Mouse (Mus musculus) embryo, embryonic 11.5 days (tissue): ENCODE measurements around the gene Dhx9.
"Not testable (repeated sequence)": the region's sequence is repeated elsewhere in the genome, so short reads cannot be mapped to it uniquely, and the experiment has no call there.

Experiments
- DNase-seq: peaks from one replicate; pipeline ENCODE4 v3.0.0-alpha.2; 2012; ENCODE audit warnings: low read depth, low spot score

Dhx9 gene

DNA sequence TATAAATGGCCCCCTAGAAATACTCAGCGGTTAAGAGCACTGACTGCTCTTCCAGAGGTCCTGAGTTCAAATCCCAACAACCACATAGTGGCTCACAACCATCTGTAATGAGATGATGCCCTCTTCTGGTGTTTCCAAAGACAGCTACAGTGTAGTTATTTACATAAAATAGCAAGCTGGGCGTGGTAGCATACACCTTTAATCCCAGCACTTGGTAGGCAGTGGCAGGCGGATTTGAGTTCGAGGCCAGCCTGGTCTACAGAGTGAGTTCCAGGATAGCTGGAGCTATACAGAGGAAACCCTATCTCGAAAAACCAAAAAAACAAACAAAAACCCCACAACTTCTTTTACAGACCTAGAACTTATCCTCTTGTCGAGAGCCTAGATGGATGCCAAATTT, 1.3 kb downstream of the Dhx9 start:
- not testable (repeated sequence) for DNase-seq

DNA sequence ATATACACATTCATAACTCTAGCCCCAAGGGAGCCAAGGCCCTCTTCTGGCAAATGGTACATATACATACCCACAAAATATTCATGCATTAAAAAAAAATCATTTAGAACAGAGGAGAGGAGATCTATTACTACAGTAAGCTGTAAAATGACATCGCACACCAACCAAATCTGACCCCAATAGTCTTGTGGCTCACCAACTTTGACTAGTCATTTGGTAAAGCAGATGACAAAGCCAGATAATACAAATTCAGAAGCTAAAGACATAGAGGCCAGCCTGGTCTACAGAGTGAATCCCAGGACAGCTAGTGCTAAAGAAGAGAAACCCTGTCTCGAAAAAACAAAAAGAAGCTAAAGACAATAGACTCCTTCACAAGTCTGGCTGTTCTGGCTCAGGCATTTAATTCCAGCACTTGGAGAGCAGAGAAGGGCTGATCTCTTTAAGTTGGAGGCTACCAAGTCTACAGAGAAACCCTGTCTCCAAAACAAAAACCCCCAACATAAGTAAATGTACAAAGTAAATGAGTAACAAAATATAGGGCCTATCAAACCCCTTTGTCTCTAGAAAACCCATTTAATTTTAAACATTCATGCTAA, 2.2 kb downstream of the Dhx9 start:
- no peak for DNase-seq

DNA sequence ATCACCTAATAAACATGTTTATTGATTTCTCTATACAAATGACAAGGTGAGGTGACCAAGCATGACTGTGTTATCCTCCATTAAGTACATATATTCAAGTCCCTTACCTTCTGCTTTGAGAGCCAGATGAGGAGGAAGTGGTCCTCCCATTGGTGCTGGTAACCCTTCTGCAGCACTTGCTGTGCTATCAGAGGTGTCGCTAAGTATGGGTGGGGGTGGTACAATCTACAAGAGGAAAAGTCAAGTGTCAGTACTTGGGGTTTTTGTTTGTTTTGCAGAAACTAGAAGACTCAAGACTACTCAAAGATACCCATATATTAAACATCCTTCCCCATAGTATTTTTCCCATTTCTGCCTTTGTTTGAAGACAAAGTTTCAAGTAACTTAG, 6.4 kb downstream of the Dhx9 start:
- no peak for DNase-seq

DNA sequence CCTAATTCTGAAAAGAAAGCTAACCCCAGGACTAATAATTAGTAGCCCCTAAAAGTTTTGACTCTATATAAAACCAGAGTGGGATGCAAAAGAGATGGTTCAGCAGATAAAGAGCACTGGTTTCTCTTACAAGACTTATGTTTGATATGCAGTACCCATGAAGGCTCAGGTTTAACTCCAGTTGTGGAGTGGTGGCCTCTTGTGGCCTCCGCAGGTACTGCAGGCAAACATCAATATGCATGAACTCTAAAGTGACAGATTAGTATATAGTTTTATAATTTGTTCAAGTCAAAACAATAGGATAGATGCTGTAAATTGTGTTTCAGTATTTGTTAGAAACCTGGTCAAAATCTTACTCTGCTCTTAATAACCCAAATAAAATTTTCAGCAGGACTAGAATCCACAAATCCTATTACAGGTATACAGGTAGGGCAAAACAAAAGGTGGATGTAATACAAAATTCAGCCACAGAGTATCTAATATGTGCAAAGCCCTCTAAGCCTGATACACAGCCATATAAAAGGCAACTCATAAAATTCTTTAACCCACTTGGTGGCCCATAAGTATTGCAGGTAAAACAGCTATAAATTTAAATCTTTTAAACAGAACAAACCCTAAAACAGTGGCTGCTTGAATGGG, 7.0 kb downstream of the Dhx9 start:
- peak; percentile 39 for DNase-seq

DNA sequence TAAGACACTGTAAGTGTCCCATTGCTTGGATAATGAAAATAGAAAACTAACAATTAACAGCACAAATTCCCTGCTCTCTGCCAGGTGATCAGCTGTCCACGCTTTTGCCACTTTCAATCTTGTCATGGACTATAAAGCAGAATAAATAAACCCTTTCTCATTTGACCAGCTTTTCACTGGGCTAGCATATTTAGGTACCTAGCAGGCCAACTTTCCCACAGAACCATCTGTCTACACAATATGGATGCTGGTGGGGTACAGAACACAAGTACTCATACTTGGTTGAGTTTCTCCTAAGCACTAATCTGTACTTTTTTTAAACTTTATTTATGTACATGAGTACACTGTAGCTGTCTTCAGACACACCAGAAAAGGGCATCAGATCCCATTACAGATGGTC, 8.2 kb downstream of the Dhx9 start:
- no peak for DNase-seq

GRCm38 (mm10) chr1:153461796-153462195, 25.7 kb downstream of the Dhx9 start:
- no peak for DNase-seq

DNA sequence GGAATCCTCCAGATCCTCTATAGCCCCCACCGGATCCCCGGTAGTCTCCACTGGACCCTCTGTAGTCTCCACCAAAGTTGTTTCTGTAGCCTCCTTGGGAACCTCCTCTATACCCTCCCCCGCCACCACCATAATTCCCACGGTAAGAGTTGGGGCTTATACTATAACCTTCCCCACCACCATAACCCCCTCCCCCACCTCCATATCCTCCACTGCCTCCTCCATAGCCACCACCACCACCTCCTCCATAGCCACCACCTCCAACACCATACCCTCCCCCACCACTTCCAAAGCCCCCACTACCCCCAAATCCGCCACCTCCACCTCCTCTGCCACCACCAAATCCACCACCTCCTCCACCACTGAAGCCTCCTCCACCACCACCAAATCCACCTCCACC, 31.3 kb downstream of the Dhx9 start:
- DNase-seq, result no peak

DNA sequence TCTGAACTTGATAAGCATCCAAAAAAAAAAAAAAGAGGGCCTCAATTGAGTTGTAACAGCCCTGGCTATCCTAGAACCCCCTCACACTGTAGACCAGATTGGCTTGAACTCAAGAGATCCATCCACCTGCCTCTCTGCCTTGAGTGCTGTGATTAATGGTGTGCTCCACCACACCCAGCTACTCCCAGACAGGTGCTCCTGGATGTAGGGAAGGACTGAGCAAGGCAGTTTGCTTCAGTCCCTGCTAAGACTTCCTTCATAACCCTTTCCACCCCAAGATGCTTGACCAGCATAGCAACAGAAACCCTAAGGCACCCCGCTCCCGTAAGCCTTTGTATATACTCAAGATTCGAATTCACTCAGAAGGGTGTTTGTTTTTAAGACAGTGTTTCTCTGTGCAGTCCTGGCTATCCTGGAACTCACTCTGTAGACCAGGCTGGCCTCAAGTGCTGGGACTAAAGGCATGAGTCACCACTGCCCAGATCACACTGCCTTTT, 34.3 kb downstream of the Dhx9 start:
- no peak for DNase-seq

GRCm38 (mm10) chr1:153451237-153452154, 36.0 kb downstream of the Dhx9 start:
- peak; percentile 22 for DNase-seq

GRCm38 (mm10) chr1:153446120-153446831, 41.2 kb downstream of the Dhx9 start:
- no peak for DNase-seq

GRCm38 (mm10) chr1:153443632-153444031, 43.8 kb downstream of the Dhx9 start:
- no peak for DNase-seq

- no peak for DNase-seq
Measured at GRCm38 (mm10) chr1:153443019-153443418, 44.4 kb downstream of the Dhx9 start.

DNA sequence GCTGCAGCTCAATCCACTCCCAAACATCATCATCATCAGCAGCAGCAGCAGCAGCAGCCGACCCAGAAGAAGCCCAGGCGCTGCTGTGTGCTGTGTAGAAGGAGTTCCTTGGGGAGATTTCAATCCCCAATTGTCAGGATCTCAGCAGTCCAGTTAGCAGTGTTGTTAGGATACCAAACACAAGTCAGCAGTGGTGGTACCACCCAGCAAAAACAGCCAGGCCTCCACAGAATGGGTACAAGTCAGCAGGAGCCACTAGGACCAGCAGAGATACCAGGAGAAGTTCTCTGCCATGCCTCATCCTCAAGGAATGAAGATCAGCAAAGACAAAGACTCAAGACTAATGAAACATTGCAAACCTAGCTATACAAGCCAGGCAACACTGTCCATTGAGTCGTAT, 45.8 kb downstream of the Dhx9 start:
- no peak for DNase-seq

- DNase-seq, result no peak
Measured at GRCm38 (mm10) chr1:153440752-153441151, 46.7 kb downstream of the Dhx9 start.

DNA sequence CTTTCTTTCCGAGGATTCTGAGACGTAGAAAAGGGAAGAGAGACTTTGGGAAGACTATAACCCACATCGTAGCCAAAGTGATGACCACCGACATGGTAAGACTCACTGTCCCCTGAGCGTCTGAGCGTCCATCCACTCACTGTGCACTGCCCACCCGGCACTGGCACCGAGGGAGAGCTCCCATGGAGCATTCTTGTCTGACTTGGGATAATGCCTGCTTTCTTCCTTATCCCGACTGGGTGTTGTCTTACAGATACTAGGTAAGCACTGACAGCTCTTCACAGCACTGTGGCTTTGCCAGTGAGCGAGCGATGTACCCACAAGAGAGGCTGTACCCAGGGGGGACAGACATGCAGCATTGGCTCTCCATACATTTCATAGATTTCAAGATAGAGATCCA, 49.9 kb downstream of the Dhx9 start:
- DNase-seq, result no peak

- DNase-seq, result no peak
Measured at GRCm38 (mm10) chr1:153433851-153434589, 53.4 kb downstream of the Dhx9 start.

GRCm38 (mm10) chr1:153432329-153432728, 55.1 kb downstream of the Dhx9 start:
- DNase-seq, result no peak

- DNase-seq, result no peak
Measured at GRCm38 (mm10) chr1:153431701-153432100, 55.8 kb downstream of the Dhx9 start.

GRCm38 (mm10) chr1:153431158-153431557, 56.3 kb downstream of the Dhx9 start:
- DNase-seq, result no peak

DNA sequence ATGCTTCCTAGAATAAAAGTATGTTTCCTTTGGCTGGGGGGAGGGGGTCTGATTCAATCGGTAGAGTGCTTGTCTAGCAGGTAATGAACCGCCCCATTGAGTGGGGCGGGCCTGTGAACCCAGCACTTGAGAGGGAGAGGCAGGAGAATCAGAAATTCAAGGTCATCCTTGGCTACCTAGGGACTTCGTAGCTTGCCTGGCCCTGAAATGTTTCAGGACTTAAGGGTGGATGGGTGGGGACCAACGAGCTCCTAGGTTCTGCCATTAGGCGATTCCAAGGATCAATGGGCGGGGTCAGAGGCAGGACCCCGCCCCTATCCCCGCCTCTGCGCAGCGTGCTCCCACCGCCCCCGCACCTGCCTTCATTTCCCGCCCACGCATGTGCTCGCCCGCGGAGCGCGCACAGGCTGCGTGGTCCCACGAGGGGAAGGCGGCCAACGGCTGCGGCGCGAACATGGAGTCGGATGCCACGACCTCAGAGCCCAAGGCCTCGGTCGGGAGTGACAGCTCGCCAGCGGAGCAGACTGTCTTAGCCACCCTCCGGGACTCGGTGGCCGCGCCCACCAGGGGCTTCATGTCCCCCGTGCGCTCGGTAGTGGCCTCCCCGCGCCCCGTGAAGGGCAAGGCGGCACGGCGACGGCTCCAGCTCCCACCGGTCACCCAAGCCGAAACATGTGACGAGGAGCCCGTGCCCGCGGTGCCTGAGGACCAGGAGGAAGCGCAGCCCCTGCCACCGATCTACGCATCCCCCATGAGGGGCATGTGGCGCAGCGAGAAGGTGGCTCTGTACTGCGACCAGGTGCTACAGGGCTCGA, 62.5 kb downstream of the Dhx9 start, which contains the start of gene Shcbp1l:
TSS of gene Shcbp1l (plus strand) at position 393 of the 815 bp plus-strand sequence.
- peak; percentile 48 for DNase-seq
